Mouse (Mus musculus): ENCODE measurements around the gene Gjb1.

- TF ChIP-seq CTCF (IDR thresholded peaks at IDR 0.05; ENCODE audit: extremely low read depth, insufficient read length, insufficient replicate concordance, low read depth, low read length) (no peak), POLR2A (IDR thresholded peaks at IDR 0.05; ENCODE audit: low read depth, low read length) (no peak)
Observed at GRCm38 (mm10) chrX:101372946-101373345, 3.2 kb upstream of the Gjb1 start.

All from small intestine, adult 2 months (tissue).